Mouse (Mus musculus) cerebellum, adult 9-11 months (tissue): Measurements from ENCODE around the gene Epha4.

Experiments used
- DNase-seq: peaks from one replicate; pipeline ENCODE4 v3.0.0; 2022

Gene Epha4

GRCm38 (mm10) chr1:77514963-77515650, at the start of gene Epha4:
TSS of gene Epha4 (minus strand) at chr1:77515088.
- peak; percentile 61 for DNase-seq

GRCm38 (mm10) chr1:77556199-77556598, 41.3 kb upstream of the Epha4 start:
- no peak for DNase-seq

GRCm38 (mm10) chr1:77551927-77552326, 37.0 kb upstream of the Epha4 start:
- DNase-seq, result no peak

- DNase-seq, result no peak
These were observed 30.8 kb upstream of the Epha4 start for GRCm38 (mm10) chr1:77545722-77546121.

GRCm38 (mm10) chr1:77545035-77545434, 30.1 kb upstream of the Epha4 start:
- DNase-seq, result no peak

- no peak for DNase-seq
These were observed 29.4 kb upstream of the Epha4 start for GRCm38 (mm10) chr1:77544279-77544678.

- DNase-seq, result no peak
These were observed 25.1 kb upstream of the Epha4 start for GRCm38 (mm10) chr1:77539945-77540344.

- no peak for DNase-seq
These were observed 23.7 kb upstream of the Epha4 start for GRCm38 (mm10) chr1:77538559-77538958.

- no peak for DNase-seq
These were observed 21.0 kb upstream of the Epha4 start for GRCm38 (mm10) chr1:77535905-77536304.

- no peak for DNase-seq
These were observed 17.8 kb upstream of the Epha4 start for GRCm38 (mm10) chr1:77532576-77533183.

- no peak for DNase-seq
These were observed 17.2 kb upstream of the Epha4 start for GRCm38 (mm10) chr1:77531934-77532575.

- no peak for DNase-seq
These were observed 10.2 kb upstream of the Epha4 start for GRCm38 (mm10) chr1:77525082-77525481.

GRCm38 (mm10) chr1:77523354-77523753, 8.5 kb upstream of the Epha4 start:
- DNase-seq, result no peak

- DNase-seq, result no peak
These were observed 7.0 kb upstream of the Epha4 start for GRCm38 (mm10) chr1:77521640-77522539.

GRCm38 (mm10) chr1:77518715-77519114, 3.8 kb upstream of the Epha4 start:
- DNase-seq, result no peak

- DNase-seq, result peak; percentile 80
These were observed 1.5 kb upstream of the Epha4 start for GRCm38 (mm10) chr1:77516203-77516991.

- peak; percentile 11 for DNase-seq
These were observed 728 bp upstream of the Epha4 start for GRCm38 (mm10) chr1:77515651-77515981.

- DNase-seq, result peak; percentile 11
These were observed 444 bp downstream of the Epha4 start for GRCm38 (mm10) chr1:77514325-77514962.

GRCm38 (mm10) chr1:77513959-77514324, 946 bp downstream of the Epha4 start:
- no peak for DNase-seq

GRCm38 (mm10) chr1:77513411-77513941, 1.4 kb downstream of the Epha4 start:
- peak; percentile 18 for DNase-seq

- no peak for DNase-seq
These were observed 2.3 kb downstream of the Epha4 start for GRCm38 (mm10) chr1:77512431-77513195.
